Mouse (Mus musculus): ENCODE measurements around the gene Dynlrb2. TPM values are rescaled to one million over a fixed set of nuclear protein-coding genes. Genes with fewer than 3 reads are reported as not detected.

Dynlrb2 gene
- polyA plus RNA-seq, 2 experiments from 2014 or later: not detected

GRCm38 (mm10) chr8:116542842-116543241 is 38.1 kb downstream of the Dynlrb2 start:
- ATAC-seq: no peak

GRCm38 (mm10) chr8:116543366-116543765 is 38.6 kb downstream of the Dynlrb2 start:
- no peak for ATAC-seq

GRCm38 (mm10) chr8:116552255-116552654 is 47.5 kb downstream of the Dynlrb2 start:
- ATAC-seq: peak; percentile 58

GRCm38 (mm10) chr8:116552778-116553177 is 48.0 kb downstream of the Dynlrb2 start:
- ATAC-seq: no peak

Other genes with a start within 250 kb of the Dynlrb2 start
- gene Cdyl2, start 228.0 kb downstream of the Dynlrb2 start, polyA plus RNA-seq (2017; shearing (Covaris generic)): 10 to 100 TPM; 12.0 to 14.9 TPM

Data from activated CD4-positive, CD25-positive, alpha-beta regulatory T cell, adult 4 months (primary cell).